Mouse (Mus musculus): ENCODE measurements around the gene Pvr. TPM values are rescaled to one million over a fixed set of nuclear protein-coding genes. Genes with fewer than 3 reads are reported as not detected.

Gene Pvr
- total RNA-seq, 2 experiments from 2014 or later: 10.7 to 13.3 TPM

- no peak for DNase-seq (ENCODE audit: low spot score in 2 of 2)
- intact Hi-C loops (cut with DNase I): no loop called here
Measured at GRCm38 (mm10) chr7:19876781-19877425, 44.1 kb downstream of the Pvr start.

GRCm38 (mm10) chr7:19875948-19876682 lies 44.8 kb downstream of the Pvr start:
- intact Hi-C loops (cut with DNase I): no loop called here
- DNase-seq (ENCODE audit: low spot score in 2 of 2): peak; percentile 49 to 61

GRCm38 (mm10) chr7:19871943-19872601 lies 48.9 kb downstream of the Pvr start:
- intact Hi-C loops (cut with DNase I): no loop called here
- DNase-seq (ENCODE audit: low spot score in 2 of 2): no peak

GRCm38 (mm10) chr7:19871137-19871621 lies 49.8 kb downstream of the Pvr start:
- intact Hi-C loops (cut with DNase I): no loop called here
- DNase-seq (ENCODE audit: low spot score in 2 of 2): no peak

GRCm38 (mm10) chr7:19867751-19868399 lies 53.1 kb downstream of the Pvr start:
- intact Hi-C loops (cut with DNase I): no loop called here
- DNase-seq (ENCODE audit: low spot score in 2 of 2): no peak

GRCm38 (mm10) chr7:19866490-19866889 lies 54.5 kb downstream of the Pvr start:
- no peak for DNase-seq (ENCODE audit: low spot score in 2 of 2)
- intact Hi-C loops (cut with DNase I): no loop called here

GRCm38 (mm10) chr7:19865246-19866036 lies 55.5 kb downstream of the Pvr start:
- intact Hi-C loops (cut with DNase I): no loop called here
- no peak for DNase-seq (ENCODE audit: low spot score in 2 of 2)

GRCm38 (mm10) chr7:19864241-19864640 lies 56.7 kb downstream of the Pvr start:
- intact Hi-C loops (cut with DNase I): no loop called here
- no peak for DNase-seq (ENCODE audit: low spot score in 2 of 2)

GRCm38 (mm10) chr7:19861199-19861598 lies 59.8 kb downstream of the Pvr start, which contains the start of gene Ceacam16:
Ceacam16 (minus strand) TSS chr7:19861299.
- intact Hi-C loops (cut with DNase I): no loop called here
- DNase-seq (ENCODE audit: low spot score in 2 of 2): no peak

- DNase-seq (ENCODE audit: low spot score in 2 of 2): no peak
- intact Hi-C loops (cut with DNase I): no loop called here
Measured at GRCm38 (mm10) chr7:19859740-19860139, 61.2 kb downstream of the Pvr start.

GRCm38 (mm10) chr7:19856283-19856682 lies 64.7 kb downstream of the Pvr start:
- DNase-seq (ENCODE audit: low spot score in 2 of 2): no peak
- intact Hi-C loops (cut with DNase I): no loop called here

- intact Hi-C loops (cut with DNase I): no loop called here
- no peak for DNase-seq (ENCODE audit: low spot score in 2 of 2)
Measured at GRCm38 (mm10) chr7:19855663-19856062, 65.3 kb downstream of the Pvr start.

Other genes starting within 250 kb of the Pvr start
- gene Apoc2, start 243.2 kb downstream of the Pvr start, total RNA-seq (2021): not detected
- gene Gm44805, start 239.7 kb downstream of the Pvr start, total RNA-seq (2021): not detected
- gene Apoc4, start 239.7 kb downstream of the Pvr start, total RNA-seq (2021): not detected
- 1 to 10 TPM; 2.6 to 4.0 TPM for gene Apoc1, start 228.5 kb downstream of the Pvr start, total RNA-seq (2021)
- 1,000 to 10,000 TPM; 2,052 to 2,099 TPM for gene Apoe, start 222.0 kb downstream of the Pvr start, total RNA-seq (2021)
- gene Tomm40, start 205.7 kb downstream of the Pvr start, total RNA-seq (2021): 100 to 1,000 TPM; 112 to 115 TPM
- 1 to 10 TPM; 7.4 to 9.3 TPM for gene Nectin2, start 170.7 kb downstream of the Pvr start, total RNA-seq (2021)
- 10 to 100 TPM; 10.4 to 12.5 TPM for gene Bcam, start 150.1 kb downstream of the Pvr start, total RNA-seq (2021)
- not detected for gene Cblc, start 124.4 kb downstream of the Pvr start, total RNA-seq (2021)
- gene Bcl3, start 98.4 kb downstream of the Pvr start, total RNA-seq (2021): under 1 TPM; 0.46 to 0.53 TPM
- 1 to 10 TPM; 2.3 to 2.5 TPM for gene Gm19345, start 69.2 kb downstream of the Pvr start, total RNA-seq (2021)
- gene Ceacam16, start 59.9 kb downstream of the Pvr start, total RNA-seq (2021): not detected
- not detected for gene Ceacam19, start 33.2 kb downstream of the Pvr start, total RNA-seq (2021)
- gene Igsf23, start 29.6 kb upstream of the Pvr start, total RNA-seq (2021): not detected
- gene Ceacam20, start 44.3 kb upstream of the Pvr start, total RNA-seq (2021): not detected
- not detected for gene Nlrp9b, start 70.3 kb upstream of the Pvr start, total RNA-seq (2021)
- not detected for gene Vmn1r91, start 178.5 kb upstream of the Pvr start, total RNA-seq (2021)
- not detected for gene Gm16442, start 201.4 kb upstream of the Pvr start, total RNA-seq (2021)
- not detected for gene Vmn1r93, start 217.9 kb upstream of the Pvr start, total RNA-seq (2021)
- gene Vmn1r94, start 247.2 kb upstream of the Pvr start, total RNA-seq (2021): not detected